Mouse (Mus musculus) forebrain, embryonic 10.5 days (tissue): ENCODE measurements around the gene Trappc12. TPM values are rescaled to one million over a fixed set of nuclear protein-coding genes. Genes with fewer than 3 reads are reported as not detected.
A peak's percentile ranks its signal among the peaks of the same experiment; 100 is the strongest.

ENCODE experiments used
- DNase-seq: peaks from one replicate; pipeline ENCODE4 v3.0.0-alpha.2; 2017; ENCODE audit warnings: low spot score; ENCODE audit errors: extremely low spot score
- H3K27ac ChIP-seq: fragments of 300-500 bp; sonication (generic); 2 replicates; pipeline ENCODE4 v1.5.1; 2016; ENCODE audit warnings: mild to moderate bottlenecking
- H3K27me3 ChIP-seq: fragments of 300-500 bp; sonication (generic); 2 replicates; pipeline ENCODE4 v1.6.1; 2016; ENCODE audit warnings: mild to moderate bottlenecking; ENCODE audit not compliant: poor library complexity, severe bottlenecking
- H3K36me3 ChIP-seq: fragments of 300-500 bp; sonication (generic); replicated peaks from 2 replicates; pipeline ENCODE4 v1.6.1; 2016; ENCODE audit warnings: mild to moderate bottlenecking, moderate library complexity
- H3K4me1 ChIP-seq: fragments of 300-500 bp; sonication (generic); 2 replicates; pipeline ENCODE4 v1.6.1; 2016
- H3K4me3 ChIP-seq: fragments of 300-500 bp; sonication (generic); 2 replicates; pipeline ENCODE4 v1.5.1; 2016; ENCODE audit warnings: mild to moderate bottlenecking, moderate library complexity
- H3K9me3 ChIP-seq: fragments of 300-500 bp; sonication (generic); 2 replicates; pipeline ENCODE4 v1.6.1; 2016; ENCODE audit warnings: mild to moderate bottlenecking, moderate library complexity
- WGBS: fragments of 180-500 bp; shearing (Covaris S2); methylation state at CpG from one replicate; pipeline ENCODE4 v1.1.7; 2016; 5-methylcytosine and 5-hydroxymethylcytosine counted together
- microRNA-seq: library from miRNA; unstranded; fragments of <30 nt; microRNA quantifications from one replicate; pipeline ENCODE4, GENCODE M21; 2017
- polyA plus RNA-seq: library from polyadenylated mRNA; unstranded; fragments of >200 nt; fragmentation: Nextera tagmentation; extraction: Ambion mirVana; gene quantifications from 2 replicates; pipeline ENCODE4 v1.2.1, GENCODE M21; 2016

Gene Trappc12
- polyA plus RNA-seq, 1 experiment from 2014 or later, result 36.9 TPM

GRCm38 (mm10) chr12:28675121-28675924 lies 74.9 kb downstream of the Trappc12 start, which contains the start of gene Adi1:
Gene Adi1 (plus strand): TSS chr12:28675231.
- H3K27ac ChIP-seq, result peak within 1 kb of the TSS; percentile 89
- DNase-seq, result peak; percentile 83
- no peaks in the 10 kb centered on the region for H3K27me3 ChIP-seq
- no peaks in the 10 kb centered on the region; the same call in 1 of the 2 replicates for H3K9me3 ChIP-seq
- H3K36me3 ChIP-seq, result peaks cover 26% of the 10 kb centered on the region
- H3K4me3 ChIP-seq, result peak within 1 kb of the TSS; percentile 61
- WGBS, result 4% methylated on average over 53 of the region's 53 CpGs
- peaks cover 19% of the 10 kb centered on the region for H3K4me1 ChIP-seq

DNA sequence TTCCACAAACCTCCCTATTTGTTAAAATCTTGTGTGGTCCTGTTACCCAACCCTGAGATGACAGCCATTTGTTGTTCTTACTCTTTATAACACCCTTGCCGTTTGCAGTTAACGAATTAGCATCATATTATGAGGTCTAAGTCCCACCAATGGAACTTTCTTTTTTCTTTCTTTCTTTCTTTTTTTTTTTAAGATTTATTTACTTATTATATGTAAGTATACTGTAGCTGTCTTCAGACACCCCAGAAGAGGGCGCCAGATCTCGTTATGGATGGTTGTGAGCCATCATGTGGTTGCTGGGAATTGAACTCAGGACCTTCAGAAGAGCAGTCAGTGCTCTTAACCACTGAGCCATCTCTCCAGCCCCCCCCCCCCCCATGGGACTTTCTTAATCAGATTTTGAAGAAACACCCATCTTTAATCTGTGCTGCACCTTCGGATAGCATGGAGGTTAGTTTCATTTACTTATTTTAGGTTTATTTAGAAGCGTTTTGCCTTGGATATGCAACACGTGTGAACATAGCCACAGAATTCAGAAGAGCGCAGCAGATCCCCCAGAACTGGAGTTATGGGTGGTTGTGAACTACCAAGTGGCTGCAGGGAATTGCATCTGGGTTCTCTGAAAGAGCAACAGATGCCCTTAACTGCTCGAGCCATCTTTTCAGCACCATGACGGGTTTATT lies 76.1 kb downstream of the Trappc12 start:
- H3K4me1 ChIP-seq, result peaks cover 19% of the 10 kb centered on the region
- no peak overlapping the region for H3K27ac ChIP-seq
- DNase-seq, result no peak
- 85% methylated on average over 10 of the region's 10 CpGs for WGBS
- H3K4me3 ChIP-seq, result peak overlapping the region; percentile 61
- peaks cover 20% of the 10 kb centered on the region for H3K36me3 ChIP-seq
- no peaks in the 10 kb centered on the region; the same call in 1 of the 2 replicates for H3K9me3 ChIP-seq
- H3K27me3 ChIP-seq, result no peaks in the 10 kb centered on the region

DNA sequence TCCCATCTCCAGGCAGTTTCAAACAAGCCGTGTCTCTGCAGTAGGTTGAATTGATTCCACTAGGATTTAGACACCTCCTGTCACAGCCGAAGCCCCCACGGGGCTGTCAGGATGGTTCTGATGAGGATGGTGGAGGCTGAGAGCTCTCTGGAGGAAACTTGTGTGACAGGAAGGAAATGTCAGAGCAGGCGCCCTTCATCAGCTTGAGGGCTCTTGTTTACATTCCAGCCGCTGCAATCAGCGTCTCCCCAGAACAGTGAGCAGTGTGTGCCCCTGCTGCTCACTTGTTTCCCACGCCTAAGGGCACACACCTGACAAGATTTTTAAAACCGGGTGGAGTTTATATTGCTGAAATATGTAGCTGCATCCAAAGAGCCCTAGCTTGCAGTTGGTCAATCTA lies 83.0 kb downstream of the Trappc12 start:
- no peak overlapping the region for H3K27ac ChIP-seq
- H3K36me3 ChIP-seq, result peaks cover 4% of the 10 kb centered on the region
- H3K4me1 ChIP-seq, result peaks cover 17% of the 10 kb centered on the region
- no peak for DNase-seq
- 56% methylated on average over 8 of the region's 8 CpGs for WGBS
- no peaks in the 10 kb centered on the region for H3K9me3 ChIP-seq
- no peaks in the 10 kb centered on the region for H3K27me3 ChIP-seq
- H3K4me3 ChIP-seq, result no peak overlapping the region

GRCm38 (mm10) chr12:28666734-28667133 lies 83.5 kb downstream of the Trappc12 start:
- Histone ChIP-seq H3K27ac (no peak overlapping the region), H3K9me3 (no peaks in the 10 kb centered on the region), H3K4me3 (no peak overlapping the region), H3K36me3 (peaks cover 8% of the 10 kb centered on the region), H3K4me1 (peaks cover 17% of the 10 kb centered on the region), H3K27me3 (no peaks in the 10 kb centered on the region)
- WGBS, result 85% methylated on average over 4 of the region's 4 CpGs
- no peak for DNase-seq

DNA sequence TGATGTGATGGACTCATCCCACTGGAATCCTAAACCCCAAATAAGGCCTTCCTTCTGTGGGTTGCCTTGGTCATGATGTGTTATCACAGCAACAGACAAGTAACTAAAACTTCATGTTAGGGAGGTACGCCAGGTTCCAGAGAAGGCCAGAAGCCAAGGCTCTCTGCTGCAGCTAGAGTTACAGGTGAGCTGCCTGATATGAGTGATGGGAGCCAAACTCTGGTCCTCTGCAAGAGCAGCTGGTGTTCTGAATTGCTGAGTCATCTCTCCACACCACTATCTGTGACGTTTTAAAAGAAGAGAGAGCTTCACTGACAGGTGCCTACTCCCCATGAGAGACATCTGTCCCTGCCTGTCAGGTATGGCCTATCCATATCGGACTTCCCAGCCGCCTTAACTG lies 87.6 kb downstream of the Trappc12 start:
- 82% methylated on average over 4 of the region's 4 CpGs for WGBS
- H3K27ac ChIP-seq, result no peak overlapping the region
- H3K4me1 ChIP-seq, result peaks cover 17% of the 10 kb centered on the region
- H3K9me3 ChIP-seq, result no peaks in the 10 kb centered on the region
- peaks cover 46% of the 10 kb centered on the region for H3K36me3 ChIP-seq
- H3K4me3 ChIP-seq, result no peak overlapping the region
- no peaks in the 10 kb centered on the region for H3K27me3 ChIP-seq
- no peak for DNase-seq

GRCm38 (mm10) chr12:28649141-28650110 lies 100.8 kb downstream of the Trappc12 start, which contains the start of gene Rnaseh1:
Gene Rnaseh1 (plus strand): TSS chr12:28649602.
- Histone ChIP-seq H3K9me3 (no peaks in the 10 kb centered on the region), H3K4me1 (peaks cover 11% of the 10 kb centered on the region), H3K36me3 (peaks cover 26% of the 10 kb centered on the region), H3K27me3 (no peaks in the 10 kb centered on the region), H3K27ac (peak within 1 kb of the TSS; percentile 85), H3K4me3 (peak within 1 kb of the TSS; percentile 88)
- 2% methylated on average over 52 of the region's 52 CpGs for WGBS
- DNase-seq, result peak; percentile 88

Small RNAs within 50 kb of the gene (microRNA-seq; reads per million reads assigned to microRNA genes)
- gene Mir6937, result not detected

Other genes with a start within 250 kb of the Trappc12 start
- 0.21 and 0.22 TPM in 2 replicates for gene Dcdc2c, start 198.1 kb downstream of the Trappc12 start, polyA plus RNA-seq
- not detected in 2 replicates for gene Allc, start 167.9 kb downstream of the Trappc12 start, polyA plus RNA-seq
- 0.10 and 0.23 TPM in 2 replicates for gene Colec11, start 127.1 kb downstream of the Trappc12 start, polyA plus RNA-seq
- gene Rps7, start 114.5 kb downstream of the Trappc12 start, polyA plus RNA-seq, result 656 and 679 TPM in 2 replicates
- 33.6 and 37.1 TPM in 2 replicates for gene Rnaseh1, start 100.9 kb downstream of the Trappc12 start, polyA plus RNA-seq
- gene Adi1, start 75.2 kb downstream of the Trappc12 start, polyA plus RNA-seq, result 53.4 and 59.2 TPM in 2 replicates
- 39.0 and 40.5 TPM in 2 replicates for gene Eipr1, start 1.3 kb upstream of the Trappc12 start, polyA plus RNA-seq